Mouse (Mus musculus) midbrain, embryonic 14.5 days (tissue): ENCODE results near the gene Dleu7. TPM values are rescaled to one million over a fixed set of nuclear protein-coding genes. Genes with fewer than 3 reads are reported as not detected.

ENCODE experiments used
- ATAC-seq: fragments of 200-750 bp; cut with Nextera tagmentation; 2 replicates; pipeline ENCODE4 v1.8.0; 2017; ENCODE audit warnings: moderate number of reproducible peaks, moderate library complexity; ENCODE audit not compliant: low FRiP score, low TSS enrichment
- DNase-seq: peaks from one replicate; pipeline ENCODE4 v3.0.0-alpha.2; 2015
- H3K27ac ChIP-seq: fragments of 300-500 bp; sonication (generic); replicated peaks from 2 replicates; pipeline ENCODE4 v1.5.1; 2014; ENCODE audit warnings: mild to moderate bottlenecking, low read depth, low read length, moderate library complexity
- H3K27me3 ChIP-seq: fragments of 300-500 bp; sonication (generic); 2 replicates; pipeline ENCODE4 v1.6.1; 2014; ENCODE audit warnings: low read length, control low read depth, mixed read lengths; ENCODE audit not compliant: control insufficient read depth, insufficient read depth
- H3K36me3 ChIP-seq: fragments of 300-500 bp; sonication (generic); 2 replicates; pipeline ENCODE4 v1.6.1; 2014; ENCODE audit warnings: low read length, control low read depth; ENCODE audit not compliant: control insufficient read depth, insufficient read depth
- H3K4me1 ChIP-seq: fragments of 300-500 bp; sonication (generic); 2 replicates; pipeline ENCODE4 v1.6.1; 2014; ENCODE audit warnings: mild to moderate bottlenecking, antibody characterized with exemption, low read length, control low read depth; ENCODE audit not compliant: control insufficient read depth, insufficient read depth
- H3K4me2 ChIP-seq: fragments of 300-500 bp; sonication (generic); 2 replicates; pipeline ENCODE4 v1.6.1; 2014; ENCODE audit warnings: mild to moderate bottlenecking, low read length, moderate library complexity
- H3K4me3 ChIP-seq: fragments of 300-500 bp; sonication (generic); replicated peaks from 2 replicates; pipeline ENCODE4 v1.5.1; 2014; ENCODE audit warnings: low read depth, low read length
- H3K9ac ChIP-seq: fragments of 300-500 bp; sonication (generic); replicated peaks from 2 replicates; pipeline ENCODE4 v1.6.1; 2014; ENCODE audit warnings: mild to moderate bottlenecking, low read length, moderate library complexity
- H3K9me3 ChIP-seq: fragments of 300-500 bp; sonication (generic); 2 replicates; pipeline ENCODE4 v1.6.1; 2016; ENCODE audit warnings: low read length, control low read depth, mixed read lengths; ENCODE audit not compliant: control insufficient read depth
- WGBS: fragments of 180-500 bp; shearing (Covaris S2); extraction: QIAGEN DNeasy Blood & Tissue Kit; methylation state at CpG from one replicate; pipeline ENCODE4 v1.1.7; 2014; 5-methylcytosine and 5-hydroxymethylcytosine counted together
- polyA plus RNA-seq: library from polyadenylated mRNA; unstranded; fragments of >200 nt; fragmentation: Nextera tagmentation; extraction: Ambion mirVana; gene quantifications from 2 replicates; pipeline ENCODE4 v1.2.1, GENCODE M21; 2014

Dleu7 gene
- polyA plus RNA-seq, 1 experiment from 2014 or later: 11.8 TPM

DNA sequence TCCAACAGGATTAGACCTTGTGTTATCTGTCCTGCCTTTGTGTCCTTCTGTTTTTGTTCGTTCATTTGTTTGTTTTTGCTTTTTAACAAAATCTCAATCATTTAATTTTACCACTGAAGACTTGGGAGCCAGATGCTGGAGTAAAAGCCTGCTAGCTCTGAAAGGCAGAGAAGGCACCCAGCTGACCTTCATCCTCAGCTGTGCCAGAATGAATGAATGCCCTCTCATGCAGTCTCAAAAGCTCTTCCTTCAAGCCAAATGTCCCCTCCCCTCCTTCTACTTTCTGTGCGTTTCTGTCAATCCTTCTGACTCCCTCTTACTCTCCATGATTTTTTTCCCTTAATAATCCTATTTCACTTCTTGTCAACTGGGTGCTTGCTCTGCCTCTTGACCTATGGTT lies 34.3 kb upstream of the Dleu7 start:
- WGBS: 13% methylated on average over 2 of the region's 2 CpGs
- Histone ChIP-seq H3K36me3 (no peaks in the 10 kb centered on the region), H3K27ac (no peak overlapping the region), H3K4me1 (peaks cover 4% of the 10 kb centered on the region; the same call in 1 of the 2 replicates), H3K27me3 (no peaks in the 10 kb centered on the region), H3K4me3 (no peak overlapping the region), H3K9me3 (no peaks in the 10 kb centered on the region), H3K4me2 (no peak overlapping the region), H3K9ac (no peak overlapping the region)
- ATAC-seq: no peak
- DNase-seq: no peak

GRCm38 (mm10) chr14:62326026-62326425 lies 33.2 kb upstream of the Dleu7 start:
- no peaks in the 10 kb centered on the region for H3K4me1 ChIP-seq
- no peak overlapping the region for H3K27ac ChIP-seq
- no peaks in the 10 kb centered on the region for H3K36me3 ChIP-seq
- no peaks in the 10 kb centered on the region for H3K9me3 ChIP-seq
- no peaks in the 10 kb centered on the region for H3K27me3 ChIP-seq
- H3K4me3 ChIP-seq: no peak overlapping the region
- WGBS: 94% methylated on average over 3 of the region's 3 CpGs
- ATAC-seq (no peak), DNase-seq (no peak)
- H3K4me2 ChIP-seq: no peak overlapping the region
- H3K9ac ChIP-seq: no peak overlapping the region

GRCm38 (mm10) chr14:62324943-62325342 lies 32.1 kb upstream of the Dleu7 start:
- Histone ChIP-seq H3K4me2 (no peak overlapping the region), H3K4me3 (no peak overlapping the region), H3K27me3 (no peaks in the 10 kb centered on the region), H3K9ac (no peak overlapping the region), H3K4me1 (no peaks in the 10 kb centered on the region), H3K27ac (no peak overlapping the region), H3K9me3 (no peaks in the 10 kb centered on the region), H3K36me3 (no peaks in the 10 kb centered on the region)
- DNase-seq (no peak), ATAC-seq (no peak)
- 93% methylated on average over 5 of the region's 5 CpGs for WGBS

DNA sequence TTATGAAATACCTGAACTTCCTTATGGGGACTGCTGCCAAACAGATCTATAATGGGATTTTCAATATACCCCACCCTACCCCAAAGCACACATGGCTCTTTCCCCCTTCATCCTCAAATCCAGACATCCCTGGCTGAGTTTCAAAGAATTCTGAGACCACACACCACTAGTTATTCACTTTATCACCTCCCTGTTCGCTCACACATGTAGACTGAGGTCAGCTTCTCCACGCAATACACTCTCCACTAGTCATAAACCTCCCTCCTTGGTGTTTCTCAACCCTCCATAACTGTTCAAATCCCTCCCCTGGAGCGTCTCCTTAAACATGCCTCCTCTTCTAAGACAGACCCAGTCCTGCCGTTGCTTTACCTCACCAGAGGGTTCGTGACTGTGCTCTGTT lies 30.6 kb upstream of the Dleu7 start:
- H3K27ac ChIP-seq: no peak overlapping the region
- no peak for ATAC-seq
- WGBS: 92% methylated on average over 5 of the region's 5 CpGs

DNA sequence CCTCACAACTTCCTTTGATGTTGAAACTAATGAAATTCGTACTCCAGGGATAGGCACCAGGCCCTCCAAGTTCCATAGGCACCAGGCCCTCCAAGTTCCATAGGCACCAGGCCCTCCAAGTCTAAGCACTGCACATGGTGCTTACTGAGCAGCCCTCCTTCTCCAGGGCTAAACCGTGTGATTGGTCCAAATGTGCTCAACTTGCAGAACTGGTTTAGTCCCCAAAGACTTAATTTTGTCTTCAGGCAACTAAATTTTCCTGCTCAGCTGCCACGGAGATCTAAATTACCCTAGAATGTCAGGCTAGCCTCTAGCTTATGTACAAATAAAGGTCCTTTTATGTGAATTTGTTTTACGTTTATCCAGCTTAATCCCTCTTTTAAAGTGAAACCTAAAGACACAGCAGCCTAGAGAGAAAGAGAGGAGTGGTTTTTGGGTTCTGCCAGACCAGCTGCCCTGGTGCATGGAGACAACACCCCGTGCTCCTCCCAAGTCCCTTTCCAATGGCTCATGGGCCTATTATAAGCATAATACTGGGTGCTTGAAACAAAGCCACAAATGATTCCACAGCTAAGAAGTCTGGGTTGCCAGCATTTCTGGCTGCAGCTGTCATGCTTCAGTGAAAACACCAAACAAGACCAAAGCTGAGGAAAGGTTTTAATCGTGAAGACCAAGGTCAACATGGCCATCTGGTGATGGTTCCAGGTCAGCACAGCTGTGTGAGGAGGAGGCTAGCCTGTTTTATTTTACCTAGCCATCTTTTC lies 29.9 kb upstream of the Dleu7 start:
- WGBS: 34% methylated on average over 6 of the region's 6 CpGs
- Histone ChIP-seq H3K27me3 (no peaks in the 10 kb centered on the region), H3K27ac (no peak overlapping the region)

More for the DNA sequence above, 30.6 kb upstream of the Dleu7 start:
- Histone ChIP-seq H3K9ac (no peak overlapping the region), H3K4me2 (no peak overlapping the region), H3K36me3 (no peaks in the 10 kb centered on the region), H3K4me3 (no peak overlapping the region), H3K27me3 (no peaks in the 10 kb centered on the region), H3K4me1 (no peaks in the 10 kb centered on the region), H3K9me3 (no peaks in the 10 kb centered on the region)
- no peak for DNase-seq

DNA sequence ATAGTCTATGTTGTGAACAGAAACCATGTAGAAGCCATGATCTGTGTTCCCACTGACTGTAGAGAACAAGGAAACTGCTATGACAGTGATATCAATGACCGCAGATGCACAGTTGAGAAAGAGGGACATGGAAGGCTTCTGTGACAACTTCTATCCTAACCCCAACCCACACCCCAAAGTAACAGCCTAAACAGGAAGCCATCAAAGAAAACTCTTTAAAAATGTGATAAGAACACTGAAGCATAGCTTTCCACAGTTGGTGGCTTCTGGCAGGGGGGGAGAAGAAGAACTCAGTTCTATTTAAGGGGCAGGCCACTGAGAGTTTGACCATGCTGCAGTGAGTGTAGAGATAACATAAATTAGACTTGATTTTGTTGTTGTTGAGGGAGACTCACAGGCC lies 18.8 kb upstream of the Dleu7 start:
- H3K36me3 ChIP-seq: no peaks in the 10 kb centered on the region
- no peak overlapping the region for H3K27ac ChIP-seq
- 97% methylated on average over 1 of the region's 1 CpGs for WGBS
- H3K27me3 ChIP-seq: no peaks in the 10 kb centered on the region
- H3K9ac ChIP-seq: no peak overlapping the region
- no peaks in the 10 kb centered on the region for H3K4me1 ChIP-seq
- no peaks in the 10 kb centered on the region for H3K9me3 ChIP-seq
- H3K4me2 ChIP-seq: no peak overlapping the region
- no peak for DNase-seq
- ATAC-seq: no peak
- no peak overlapping the region for H3K4me3 ChIP-seq

More for the DNA sequence above, 29.9 kb upstream of the Dleu7 start:
- Histone ChIP-seq H3K9me3 (no peaks in the 10 kb centered on the region), H3K4me1 (no peaks in the 10 kb centered on the region), H3K9ac (no peak overlapping the region), H3K4me3 (no peak overlapping the region), H3K36me3 (no peaks in the 10 kb centered on the region), H3K4me2 (no peak overlapping the region)
- no peak for ATAC-seq
- DNase-seq: no peak

GRCm38 (mm10) chr14:62309026-62309425 lies 16.2 kb upstream of the Dleu7 start:
- Histone ChIP-seq H3K9ac (no peak overlapping the region), H3K27me3 (no peaks in the 10 kb centered on the region), H3K36me3 (no peaks in the 10 kb centered on the region), H3K27ac (no peak overlapping the region), H3K4me3 (no peak overlapping the region), H3K4me1 (no peaks in the 10 kb centered on the region), H3K9me3 (no peaks in the 10 kb centered on the region), H3K4me2 (no peak overlapping the region)
- peak; percentile 31; the same call in 1 of the 2 replicates for ATAC-seq
- DNase-seq: peak; percentile 46
- WGBS: 20% methylated on average over 2 of the region's 2 CpGs

GRCm38 (mm10) chr14:62307555-62307954 lies 14.7 kb upstream of the Dleu7 start:
- Histone ChIP-seq H3K27me3 (no peaks in the 10 kb centered on the region), H3K9me3 (no peaks in the 10 kb centered on the region), H3K36me3 (no peaks in the 10 kb centered on the region), H3K27ac (no peak overlapping the region), H3K9ac (no peak overlapping the region), H3K4me3 (no peak overlapping the region), H3K4me1 (no peaks in the 10 kb centered on the region), H3K4me2 (no peak overlapping the region)
- no peak for ATAC-seq
- peak; percentile 15 for DNase-seq
- WGBS: 90% methylated on average over 1 of the region's 1 CpGs

GRCm38 (mm10) chr14:62300031-62300430 lies 7.2 kb upstream of the Dleu7 start:
- Histone ChIP-seq H3K4me3 (no peak overlapping the region), H3K4me2 (no peak overlapping the region), H3K27ac (no peak overlapping the region), H3K9me3 (no peaks in the 10 kb centered on the region), H3K27me3 (no peaks in the 10 kb centered on the region), H3K4me1 (no peaks in the 10 kb centered on the region), H3K9ac (no peak overlapping the region), H3K36me3 (no peaks in the 10 kb centered on the region)
- DNase-seq: no peak
- no peak for ATAC-seq
- WGBS: 75% methylated on average over 3 of the region's 3 CpGs
